Mouse (Mus musculus): ENCODE measurements around the gene Akap1. TPM values are rescaled to one million over a fixed set of nuclear protein-coding genes. Genes with fewer than 3 reads are reported as not detected.
A peak's percentile ranks its signal among the peaks of the same experiment; 100 is the strongest.

Gene Akap1
- 8.7 and 9.7 TPM in 2 replicates for polyA plus RNA-seq (2015; fragmentation: Nextera tagmentation; extraction: Ambion mirVana)

DNA sequence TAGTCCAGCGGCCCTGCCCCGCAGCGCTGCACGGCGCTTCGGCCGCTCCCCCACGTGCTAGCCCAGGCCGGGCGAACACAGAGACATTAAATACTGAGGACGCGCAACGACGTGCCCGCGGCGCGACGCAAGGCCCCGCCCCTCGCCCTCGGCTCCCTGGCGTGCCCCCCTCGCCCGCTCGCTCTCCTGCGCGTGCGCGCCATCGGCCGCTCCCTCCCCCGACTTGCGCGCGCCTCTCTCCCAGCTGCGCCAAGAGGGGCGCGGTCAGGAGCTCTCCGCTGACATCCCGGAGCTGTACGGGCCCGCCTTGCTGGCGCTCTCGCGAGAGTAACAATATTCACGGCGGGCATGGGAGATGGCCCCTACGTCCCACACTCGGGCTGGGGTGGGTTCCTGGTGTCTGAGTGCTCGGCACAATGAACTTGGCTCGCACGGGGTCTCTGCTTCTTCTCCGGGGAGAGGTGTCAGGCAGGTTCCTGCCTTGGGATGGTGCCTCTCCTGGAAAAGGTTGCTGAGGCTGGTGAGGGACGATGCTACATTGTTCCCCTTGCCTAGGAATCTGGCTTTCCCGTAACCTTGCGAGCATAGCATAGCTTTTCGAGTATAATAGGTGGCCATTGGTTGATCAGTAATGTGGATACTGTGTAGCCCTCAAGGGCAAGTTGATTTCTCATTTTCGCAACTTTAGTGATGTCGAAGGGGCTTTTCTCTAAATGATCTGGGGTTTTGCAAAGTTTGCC lies at the start of gene Akap1:
TSS of gene Akap1 (minus strand) at position 129 of the 740 bp plus-strand sequence.
- Histone ChIP-seq H3K4me3 (replicated peaks) (peak within 1 kb of the TSS; percentile 64), H3K36me3 (replicated peaks) (no peaks in the 10 kb centered on the region), H3K27ac (replicated peaks) (peak within 1 kb of the TSS; percentile 66), H3K4me2 (peak within 1 kb of the TSS; percentile 97), H3K4me1 (replicated peaks) (peaks cover 38% of the 10 kb centered on the region), H3K9ac (peak within 1 kb of the TSS; percentile 53), H3K9me3 (replicated peaks) (no peaks in the 10 kb centered on the region), H3K27me3 (peaks cover 20% of the 10 kb centered on the region)
- peak; percentile 90 for ATAC-seq (ENCODE audit: insufficient read depth)
- 2% methylated on average over 60 of the region's 60 CpGs for WGBS (ENCODE audit: insufficient replicate concordance)

- Histone ChIP-seq H3K4me1 (replicated peaks) (no peaks in the 10 kb centered on the region), H3K4me3 (replicated peaks) (no peak overlapping the region), H3K9ac (no peak overlapping the region), H3K27me3 (no peaks in the 10 kb centered on the region; the same call in 1 of the 2 replicates), H3K36me3 (replicated peaks) (no peaks in the 10 kb centered on the region), H3K9me3 (replicated peaks) (no peaks in the 10 kb centered on the region), H3K27ac (replicated peaks) (no peak overlapping the region), H3K4me2 (no peak overlapping the region)
- 76% methylated on average over 8 of the region's 8 CpGs for WGBS (ENCODE audit: insufficient replicate concordance)
- ATAC-seq (ENCODE audit: insufficient read depth) = no peak
Measured at GRCm38 (mm10) chr11:88909388-88910036, 45.1 kb upstream of the Akap1 start.

DNA sequence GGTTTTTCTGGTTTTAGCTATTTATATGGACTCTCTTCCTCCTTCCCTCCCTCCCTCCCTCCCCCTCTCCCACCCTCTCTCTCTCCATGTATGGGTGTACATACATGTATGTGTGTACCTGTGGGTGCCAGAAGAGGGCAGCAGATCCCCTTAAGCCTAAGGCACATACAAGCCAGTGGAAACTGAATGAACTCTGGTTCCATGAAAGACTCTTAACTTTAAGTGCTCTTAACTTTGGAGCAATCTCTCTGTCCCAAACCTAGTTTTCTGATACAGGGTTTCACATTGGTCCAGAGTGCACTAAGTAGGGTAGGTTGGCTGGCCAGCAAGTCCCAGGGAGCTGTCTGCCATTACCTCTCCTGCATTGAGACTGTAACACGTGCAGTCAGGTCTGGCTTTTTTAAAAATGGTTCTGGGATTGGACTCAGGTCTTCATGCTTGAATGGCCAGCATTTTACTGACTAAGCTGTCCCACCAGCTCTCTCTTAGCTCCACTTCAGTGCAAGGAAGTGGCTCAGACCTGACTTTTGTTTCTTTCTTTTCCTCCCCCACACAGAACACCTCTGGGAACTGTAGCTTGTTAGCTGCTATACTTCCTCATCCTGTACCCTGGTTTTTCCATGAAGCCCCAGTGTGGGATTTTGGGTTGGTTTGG lies 44.3 kb upstream of the Akap1 start:
- Histone ChIP-seq H3K27ac (replicated peaks) (no peak overlapping the region), H3K9me3 (replicated peaks) (no peaks in the 10 kb centered on the region), H3K4me2 (no peak overlapping the region), H3K9ac (no peak overlapping the region), H3K27me3 (no peaks in the 10 kb centered on the region; the same call in 1 of the 2 replicates), H3K4me3 (replicated peaks) (no peak overlapping the region), H3K4me1 (replicated peaks) (no peaks in the 10 kb centered on the region), H3K36me3 (replicated peaks) (no peaks in the 10 kb centered on the region)
- ATAC-seq (ENCODE audit: insufficient read depth) = no peak
- 67% methylated on average over 1 of the region's 1 CpGs for WGBS (ENCODE audit: insufficient replicate concordance)

GRCm38 (mm10) chr11:88907886-88908285 lies 43.5 kb upstream of the Akap1 start:
- 74% methylated on average over 7 of the region's 7 CpGs for WGBS (ENCODE audit: insufficient replicate concordance)
- H3K36me3 ChIP-seq (replicated peaks) = no peaks in the 10 kb centered on the region
- no peak overlapping the region for H3K4me3 ChIP-seq (replicated peaks)
- no peak overlapping the region for H3K4me2 ChIP-seq
- H3K27ac ChIP-seq (replicated peaks) = no peak overlapping the region
- no peak for ATAC-seq (ENCODE audit: insufficient read depth)
- H3K9me3 ChIP-seq (replicated peaks) = no peaks in the 10 kb centered on the region
- no peaks in the 10 kb centered on the region for H3K4me1 ChIP-seq (replicated peaks)
- H3K27me3 ChIP-seq = no peaks in the 10 kb centered on the region; the same call in 1 of the 2 replicates
- H3K9ac ChIP-seq = no peak overlapping the region

DNA sequence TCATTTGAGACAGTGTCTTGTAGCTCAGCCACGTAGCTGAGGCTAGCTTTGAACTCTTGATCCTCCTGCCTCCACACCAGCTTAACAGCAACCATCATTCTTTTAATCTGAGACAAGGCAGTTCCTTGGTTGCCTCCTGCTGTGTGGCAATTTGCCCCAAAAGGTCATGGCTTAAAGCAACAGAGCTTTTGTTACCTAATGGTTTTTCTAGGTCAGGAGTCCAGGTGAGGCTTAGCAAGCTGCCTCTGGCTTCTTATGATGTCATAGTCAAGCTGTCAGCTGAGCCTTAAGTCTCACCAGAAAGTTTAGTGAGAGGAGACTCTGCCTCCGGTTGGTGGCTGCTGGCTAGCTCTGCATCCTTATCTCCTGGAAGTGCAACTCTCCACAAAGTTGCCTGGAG lies 41.2 kb upstream of the Akap1 start:
- WGBS (ENCODE audit: insufficient replicate concordance) = 24% methylated on average over 2 of the region's 2 CpGs
- Histone ChIP-seq H3K4me1 (replicated peaks) (no peaks in the 10 kb centered on the region), H3K27ac (replicated peaks) (no peak overlapping the region), H3K27me3 (no peaks in the 10 kb centered on the region; the same call in 1 of the 2 replicates), H3K9ac (no peak overlapping the region), H3K4me3 (replicated peaks) (no peak overlapping the region), H3K9me3 (replicated peaks) (no peaks in the 10 kb centered on the region), H3K4me2 (no peak overlapping the region), H3K36me3 (replicated peaks) (no peaks in the 10 kb centered on the region)
- ATAC-seq (ENCODE audit: insufficient read depth) = no peak

GRCm38 (mm10) chr11:88904080-88904479 lies 39.7 kb upstream of the Akap1 start:
- no peak overlapping the region for H3K9ac ChIP-seq
- no peak overlapping the region for H3K4me2 ChIP-seq
- H3K27ac ChIP-seq (replicated peaks) = no peak overlapping the region
- no peak for ATAC-seq (ENCODE audit: insufficient read depth)
- H3K9me3 ChIP-seq (replicated peaks) = no peaks in the 10 kb centered on the region
- no peaks in the 10 kb centered on the region for H3K36me3 ChIP-seq (replicated peaks)
- H3K4me3 ChIP-seq (replicated peaks) = no peak overlapping the region
- WGBS (ENCODE audit: insufficient replicate concordance) = 23% methylated on average over 2 of the region's 2 CpGs
- H3K4me1 ChIP-seq (replicated peaks) = no peaks in the 10 kb centered on the region
- no peaks in the 10 kb centered on the region; the same call in 1 of the 2 replicates for H3K27me3 ChIP-seq

GRCm38 (mm10) chr11:88902762-88903161 lies 38.4 kb upstream of the Akap1 start:
- H3K4me1 ChIP-seq (replicated peaks) = no peaks in the 10 kb centered on the region
- peaks cover 7% of the 10 kb centered on the region for H3K27me3 ChIP-seq
- no peaks in the 10 kb centered on the region for H3K9me3 ChIP-seq (replicated peaks)
- H3K27ac ChIP-seq (replicated peaks) = no peak overlapping the region
- no peak overlapping the region for H3K9ac ChIP-seq
- ATAC-seq (ENCODE audit: insufficient read depth) = no peak
- 56% methylated on average over 6 of the region's 6 CpGs for WGBS (ENCODE audit: insufficient replicate concordance)
- H3K36me3 ChIP-seq (replicated peaks) = no peaks in the 10 kb centered on the region
- H3K4me2 ChIP-seq = no peak overlapping the region
- H3K4me3 ChIP-seq (replicated peaks) = no peak overlapping the region

- no peak for ATAC-seq (ENCODE audit: insufficient read depth)
- no peak overlapping the region for H3K9ac ChIP-seq
- H3K4me3 ChIP-seq (replicated peaks) = no peak overlapping the region
- H3K9me3 ChIP-seq (replicated peaks) = no peaks in the 10 kb centered on the region
- H3K27ac ChIP-seq (replicated peaks) = no peak overlapping the region
- 57% methylated on average over 7 of the region's 7 CpGs for WGBS (ENCODE audit: insufficient replicate concordance)
- H3K4me1 ChIP-seq (replicated peaks) = no peaks in the 10 kb centered on the region
- H3K4me2 ChIP-seq = no peak overlapping the region
- H3K27me3 ChIP-seq = peaks cover 14% of the 10 kb centered on the region
- no peaks in the 10 kb centered on the region for H3K36me3 ChIP-seq (replicated peaks)
Measured at GRCm38 (mm10) chr11:88901341-88901802, 37.0 kb upstream of the Akap1 start.

GRCm38 (mm10) chr11:88899561-88899960 lies 35.2 kb upstream of the Akap1 start:
- 73% methylated on average over 6 of the region's 6 CpGs for WGBS (ENCODE audit: insufficient replicate concordance)
- no peaks in the 10 kb centered on the region for H3K4me1 ChIP-seq (replicated peaks)
- H3K9me3 ChIP-seq (replicated peaks) = no peaks in the 10 kb centered on the region

GRCm38 (mm10) chr11:88898380-88898763 lies 34.0 kb upstream of the Akap1 start:
- no peak overlapping the region for H3K27ac ChIP-seq (replicated peaks)
- 56% methylated on average over 4 of the region's 4 CpGs for WGBS (ENCODE audit: insufficient replicate concordance)
- no peaks in the 10 kb centered on the region for H3K4me1 ChIP-seq (replicated peaks)

More at GRCm38 (mm10) chr11:88899561-88899960, 35.2 kb upstream of the Akap1 start:
- Histone ChIP-seq H3K36me3 (replicated peaks) (no peaks in the 10 kb centered on the region), H3K27me3 (peaks cover 14% of the 10 kb centered on the region), H3K9ac (no peak overlapping the region), H3K4me2 (no peak overlapping the region), H3K4me3 (replicated peaks) (no peak overlapping the region), H3K27ac (replicated peaks) (no peak overlapping the region)
- no peak for ATAC-seq (ENCODE audit: insufficient read depth)

More at GRCm38 (mm10) chr11:88898380-88898763, 34.0 kb upstream of the Akap1 start:
- H3K36me3 ChIP-seq (replicated peaks) = no peaks in the 10 kb centered on the region
- H3K4me3 ChIP-seq (replicated peaks) = no peak overlapping the region
- no peak overlapping the region for H3K4me2 ChIP-seq
- peaks cover 14% of the 10 kb centered on the region for H3K27me3 ChIP-seq
- H3K9me3 ChIP-seq (replicated peaks) = no peaks in the 10 kb centered on the region
- no peak overlapping the region for H3K9ac ChIP-seq
- no peak for ATAC-seq (ENCODE audit: insufficient read depth)
